Mouse (Mus musculus) CH12.LX (cell line): Measurements from ENCODE around the gene Fam162b. TPM values are rescaled to one million over a fixed set of nuclear protein-coding genes. Genes with fewer than 3 reads are reported as not detected.

Experiments used
- DNase-seq: peaks from one replicate; pipeline ENCODE4 v3.0.0-alpha.2; 2013; ENCODE audit errors: extremely low read depth
- H3K27ac ChIP-seq: 2 replicates; pipeline ENCODE4 v1.5.1; 2012; ENCODE audit warnings: low read depth, mild to moderate bottlenecking, control low read depth, moderate library complexity; ENCODE audit not compliant: insufficient read depth
- H3K27me3 ChIP-seq: replicated peaks from 2 replicates; pipeline ENCODE3; 2012; ENCODE audit warnings: inconsistent platforms
- H3K36me3 ChIP-seq, 2 experiments: replicated peaks in 1 of 2; 2 replicates each; pipeline versions ENCODE3 to v1.6.1; 2012; ENCODE audit warnings: inconsistent platforms in 1 of 2, low read length in 1 of 2, mild to moderate bottlenecking in 1 of 2, mixed read lengths in 1 of 2, moderate library complexity in 1 of 2; ENCODE audit not compliant: control insufficient read depth in 1 of 2, insufficient read depth in 1 of 2
- H3K4me1 ChIP-seq, 2 experiments: 2 replicates each; pipeline ENCODE4 v1.6.1; 2012; ENCODE audit warnings: inconsistent platforms in 1 of 2, moderate library complexity in 1 of 2; ENCODE audit not compliant: insufficient read depth in 2 of 2, control insufficient read depth in 1 of 2
- H3K4me2 ChIP-seq: 2 replicates; pipeline ENCODE4 v1.6.1; 2012; ENCODE audit warnings: low read depth, mild to moderate bottlenecking, control low read depth; ENCODE audit not compliant: poor library complexity, insufficient read depth, severe bottlenecking
- H3K4me3 ChIP-seq, 3 experiments: fragments of 150-350 bp in 1 of 3; sonication (generic) in 1 of 3; replicated peaks in 1 of 3; 2 replicates each; pipeline versions ENCODE3 to v1.5.1; 2011 to 2012; ENCODE audit warnings: low read depth in 2 of 3, low read length in 2 of 3, mild to moderate bottlenecking in 2 of 3, moderate library complexity in 2 of 3, control low read depth in 1 of 3, improper control_type of control experiment in 1 of 3, inconsistent platforms in 1 of 3, mixed read lengths in 1 of 3; ENCODE audit not compliant: poor library complexity in 1 of 3
- H3K79me2 ChIP-seq: replicated peaks from 2 replicates; pipeline ENCODE4 v1.6.1; 2012; ENCODE audit warnings: mild to moderate bottlenecking, moderate library complexity; ENCODE audit not compliant: control insufficient read depth, poor library complexity, insufficient read depth, severe bottlenecking; ENCODE audit errors: extremely low read depth
- H3K9ac ChIP-seq: 2 replicates; pipeline ENCODE4 v1.6.1; 2012; ENCODE audit warnings: low read depth, mild to moderate bottlenecking, control low read depth, moderate library complexity; ENCODE audit not compliant: insufficient read depth
- H3K9me3 ChIP-seq: replicated peaks from 2 replicates; pipeline ENCODE3; 2012; ENCODE audit warnings: low read length, inconsistent platforms, mixed read lengths
- BHLHE40 ChIP-seq: IDR thresholded peaks from 2 replicates; pipeline ENCODE4 v1.6.1; 2011; ENCODE audit warnings: mild to moderate bottlenecking, low read depth, low read length, improper control_type of control experiment
- CHD1 ChIP-seq: IDR thresholded peaks from 2 replicates; pipeline ENCODE4 v1.6.1; 2012; ENCODE audit warnings: low read depth, low read length, improper control_type of control experiment, inconsistent platforms
- CHD2 ChIP-seq: IDR thresholded peaks from 2 replicates; pipeline ENCODE4 v1.6.1; 2011; ENCODE audit warnings: low read length, improper control_type of control experiment
- ELF1 ChIP-seq: IDR thresholded peaks from 2 replicates; pipeline ENCODE4 v1.6.1; 2014; ENCODE audit warnings: low read depth, mild to moderate bottlenecking, inconsistent platforms, low read length, improper control_type of control experiment
- ETS1 ChIP-seq: conservative IDR thresholded peaks from 2 replicates; pipeline ENCODE4 v1.6.1; 2012; ENCODE audit warnings: low read depth, mild to moderate bottlenecking, inconsistent platforms, low read length, improper control_type of control experiment, moderate library complexity
- HCFC1 ChIP-seq: IDR thresholded peaks from 2 replicates; pipeline ENCODE4 v1.6.1; 2012; ENCODE audit warnings: low read depth, mild to moderate bottlenecking, inconsistent platforms, low read length, improper control_type of control experiment
- JUN ChIP-seq: IDR thresholded peaks from 2 replicates; pipeline ENCODE4 v1.6.1; 2011; ENCODE audit warnings: low read depth, mild to moderate bottlenecking, low read length, improper control_type of control experiment, moderate library complexity; ENCODE audit not compliant: insufficient read depth
- MAX ChIP-seq: IDR thresholded peaks from 2 replicates; pipeline ENCODE4 v1.6.1; 2011; ENCODE audit warnings: low read length, improper control_type of control experiment
- NRF1 ChIP-seq: IDR thresholded peaks from 2 replicates; pipeline ENCODE4 v1.6.1; 2014; ENCODE audit warnings: low read depth, mild to moderate bottlenecking, inconsistent platforms, low read length, improper control_type of control experiment, moderate library complexity
- POLR2A ChIP-seq: IDR thresholded peaks from 2 replicates; pipeline ENCODE4 v1.6.1; 2011; ENCODE audit warnings: low read depth, mild to moderate bottlenecking, improper control_type of control experiment, low read length
- POLR2AphosphoS2 ChIP-seq: IDR thresholded peaks from 2 replicates; pipeline ENCODE4 v1.6.1; 2011; ENCODE audit warnings: low read depth, low read length, improper control_type of control experiment
- SMC3 ChIP-seq: IDR thresholded peaks from 2 replicates; pipeline ENCODE4 v1.6.1; 2011; ENCODE audit warnings: low read depth, low read length, improper control_type of control experiment
- TBP ChIP-seq: conservative IDR thresholded peaks from 2 replicates; pipeline ENCODE4 v1.6.1; 2011; ENCODE audit warnings: low read depth, low read length, improper control_type of control experiment
- TCF12 ChIP-seq: IDR thresholded peaks from 2 replicates; pipeline ENCODE4 v1.6.1; 2014; ENCODE audit warnings: low read depth, mild to moderate bottlenecking, inconsistent platforms, low read length, improper control_type of control experiment
- USF2 ChIP-seq: conservative IDR thresholded peaks from 2 replicates; pipeline ENCODE4 v1.6.1; 2011; ENCODE audit warnings: low read depth, low read length, improper control_type of control experiment
- dilution Hi-C: fragments of 300-500 bp; cut with MboI; formaldehyde crosslinking; loops from 2 replicates; pipeline ENCODE4 v1.14.3; 2020; ENCODE audit warnings: low sequenced_read_pairs; ENCODE audit not compliant: extremely low pct_unique_long_range_greater_than_20kb, extremely low pct_ligation_motif_present
- in situ Hi-C: fragments of 300-500 bp; cut with MboI; formaldehyde crosslinking; loops from 3 replicates; pipeline ENCODE4 v1.14.3; 2019; ENCODE audit warnings: low sequenced_read_pairs, low pct_ligation_motif_present, low pct_unique_long_range_greater_than_20kb, mixed read lengths
- polyA plus RNA-seq: library from polyadenylated mRNA; unstranded; fragments of >175 nt; gene quantifications from 2 replicates; pipeline ENCODE4 v1.2.1, GENCODE M21; 2012; ENCODE audit warnings: low read depth; ENCODE audit not compliant: insufficient read length
- total RNA-seq, 2 experiments: library from RNA; depleted of rRNA; stranded (reverse); fragments of 300-350 nt in 1 of 2; fragments of >200 nt in 1 of 2; gene quantifications; 2 replicates each; pipeline ENCODE4 v1.2.3; 2012 to 2014

Gene Fam162b
- total and polyA plus RNA-seq, 3 experiments = 0.86 TPM; not detected in 2

- Histone ChIP-seq H3K4me1 (peaks cover 0 to 10% of the 10 kb centered on the region in 2 experiments; a peak in 2 of 4 replicates), H3K36me3 (no peaks in the 10 kb centered on the region), H3K4me3 (no peak overlapping the region), H3K27ac (no peak overlapping the region), H3K9me3 (no peaks in the 10 kb centered on the region), H3K4me2 (no peak overlapping the region), H3K9ac (no peak overlapping the region), H3K79me2 (no peaks in the 10 kb centered on the region), H3K27me3 (no peaks in the 10 kb centered on the region)
- DNase-seq = peak; percentile 26
- in situ Hi-C loops (no loop called here), dilution Hi-C loops (no loop called here)
- TF ChIP-seq JUN (no peak), MAX (0 out of 2 replicates have a peak, but pooled peaks have one; percentile 12), ELF1 (no peak), BHLHE40 (peak; percentile 52), ETS1 (peak; percentile 43; the same call in 1 of the 2 replicates), POLR2AphosphoS2 (no peak), CHD2 (no peak), POLR2A (no peak)
These were observed 5.4 kb downstream of the Fam162b start for GRCm38 (mm10) chr10:51584919-51585318.

GRCm38 (mm10) chr10:51584378-51584777, 5.9 kb downstream of the Fam162b start:
- H3K4me3 ChIP-seq = no peak overlapping the region
- no peaks in the 10 kb centered on the region for H3K27me3 ChIP-seq
- H3K4me1 ChIP-seq = peaks cover 0 to 10% of the 10 kb centered on the region in 2 experiments; a peak in 2 of 4 replicates
- H3K9ac ChIP-seq = no peak overlapping the region
- no peaks in the 10 kb centered on the region for H3K9me3 ChIP-seq
- no peak for DNase-seq
- in situ Hi-C loops = no loop called here
- no peaks in the 10 kb centered on the region for H3K36me3 ChIP-seq
- dilution Hi-C loops = no loop called here
- H3K79me2 ChIP-seq = no peaks in the 10 kb centered on the region
- no peak overlapping the region for H3K27ac ChIP-seq
- no peak overlapping the region for H3K4me2 ChIP-seq
- TF ChIP-seq HCFC1 (no peak), NRF1 (no peak), USF2 (no peak), SMC3 (no peak), TBP (no peak), TCF12 (no peak), CHD2 (no peak), ETS1 (no peak), CHD1 (no peak)
- TF ChIP-seq, all 38 proteins: peak for 0
